Mouse (Mus musculus): Measurements from ENCODE around the gene Grap2. TPM values are rescaled to one million over a fixed set of nuclear protein-coding genes. Genes with fewer than 3 reads are reported as not detected.

The Grap2 gene
- total and polyA plus RNA-seq, 3 experiments = 0.62 to 5.1 TPM; not detected in 1

DNA sequence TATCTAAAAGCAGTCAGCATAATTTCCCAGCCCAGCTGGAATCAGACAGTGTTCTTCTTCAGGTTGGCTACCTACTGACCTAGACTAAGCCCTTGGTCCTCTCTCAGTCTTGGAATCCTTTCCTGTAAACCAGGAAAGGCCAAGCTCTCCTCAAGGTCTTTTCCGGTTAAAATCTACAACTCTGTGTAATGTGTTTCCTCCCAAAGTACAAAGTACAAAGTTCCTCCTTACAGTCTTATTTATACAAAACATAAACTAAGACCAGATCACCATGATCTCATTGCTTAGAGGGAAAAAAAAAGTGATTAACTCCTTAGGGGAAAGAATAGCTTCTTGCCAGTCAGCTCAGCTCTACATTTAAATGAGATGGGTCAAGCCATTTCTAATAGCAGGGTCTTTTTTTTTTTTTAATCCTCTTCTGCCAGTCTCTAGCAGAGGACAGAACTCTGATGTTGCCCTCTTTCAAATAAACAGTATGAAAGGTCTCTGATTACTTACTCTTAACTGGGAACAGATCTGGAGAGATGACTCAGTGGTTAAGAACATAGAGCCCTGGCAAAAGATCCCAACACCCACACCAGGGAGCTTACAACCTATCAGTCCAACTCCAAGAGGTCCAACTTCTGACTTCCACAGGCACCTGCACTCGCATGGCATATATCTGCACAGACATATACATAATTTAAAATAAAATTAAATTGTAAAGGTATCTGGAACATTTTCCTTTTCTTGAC, 69.5 kb downstream of the Grap2 start:
- TF ChIP-seq EP300 (IDR thresholded peaks at IDR 0.05; ENCODE audit: low read depth in 1 of 2, low read length in 2 of 2) (no peak), UBTF (IDR thresholded peaks at IDR 0.05; ENCODE audit: borderline replicate concordance, insufficient read depth, low read depth, low read length) (no peak), MAX (IDR thresholded peaks at IDR 0.05; ENCODE audit: low read length) (no peak), SIN3A (IDR thresholded peaks at IDR 0.05; ENCODE audit: low read length) (no peak), NELFE (IDR thresholded peaks at IDR 0.05; ENCODE audit: low read depth, low read length) (no peak), MYB (IDR thresholded peaks at IDR 0.05; ENCODE audit: low read depth, low read length) (no peak), MAFK (IDR thresholded peaks at IDR 0.05; ENCODE audit: borderline replicate concordance, low read depth, low read length) (no peak), NRF1 (IDR thresholded peaks at IDR 0.05; ENCODE audit: insufficient read depth, low read depth, low read length, poor library complexity, severe bottlenecking) (no peak), MYC (IDR thresholded peaks at IDR 0.05; ENCODE audit: low read depth, low read length) (no peak), ZKSCAN1 (IDR thresholded peaks at IDR 0.05; ENCODE audit: low read depth, low read length) (no peak), ELF1 (IDR thresholded peaks at IDR 0.05; ENCODE audit: low read depth, low read length) (no peak), RCOR1 (IDR thresholded peaks at IDR 0.05; ENCODE audit: low read depth, low read length) (no peak)
- H3K4me3 ChIP-seq (ENCODE audit: control insufficient read depth in 1 of 2, insufficient read depth in 1 of 2, low read depth in 2 of 2, low read length in 2 of 2) = no peak overlapping the region
- no peak overlapping the region for H3K9ac ChIP-seq (ENCODE audit: control insufficient read depth, low read depth, low read length, poor library complexity, severe bottlenecking)
- H3K36me3 ChIP-seq (ENCODE audit: control insufficient read depth in 1 of 2, insufficient read depth in 2 of 2, low read length in 2 of 2) = no peaks in the 10 kb centered on the region
- no peak for DNase-seq (ENCODE audit: low read depth, low spot score)
- peaks cover 0 to 1% of the 10 kb centered on the region in 2 experiments; a peak in 2 of 4 replicates for H3K27me3 ChIP-seq (ENCODE audit: control insufficient read depth in 1 of 2, insufficient read depth in 2 of 2, low read length in 2 of 2)
- no peaks in the 10 kb centered on the region for H3K9me3 ChIP-seq (replicated peaks; ENCODE audit: insufficient read depth, low read length)
- no peaks in the 10 kb centered on the region for H3K4me1 ChIP-seq (ENCODE audit: control insufficient read depth in 1 of 2, insufficient read depth in 2 of 2, low read length in 2 of 2)
- H3K27ac ChIP-seq (ENCODE audit: control insufficient read depth, low read depth, low read length) = no peak overlapping the region
- no peaks in the 10 kb centered on the region for H3K79me2 ChIP-seq (ENCODE audit: control insufficient read depth, insufficient read depth, low read length, poor library complexity)

DNA sequence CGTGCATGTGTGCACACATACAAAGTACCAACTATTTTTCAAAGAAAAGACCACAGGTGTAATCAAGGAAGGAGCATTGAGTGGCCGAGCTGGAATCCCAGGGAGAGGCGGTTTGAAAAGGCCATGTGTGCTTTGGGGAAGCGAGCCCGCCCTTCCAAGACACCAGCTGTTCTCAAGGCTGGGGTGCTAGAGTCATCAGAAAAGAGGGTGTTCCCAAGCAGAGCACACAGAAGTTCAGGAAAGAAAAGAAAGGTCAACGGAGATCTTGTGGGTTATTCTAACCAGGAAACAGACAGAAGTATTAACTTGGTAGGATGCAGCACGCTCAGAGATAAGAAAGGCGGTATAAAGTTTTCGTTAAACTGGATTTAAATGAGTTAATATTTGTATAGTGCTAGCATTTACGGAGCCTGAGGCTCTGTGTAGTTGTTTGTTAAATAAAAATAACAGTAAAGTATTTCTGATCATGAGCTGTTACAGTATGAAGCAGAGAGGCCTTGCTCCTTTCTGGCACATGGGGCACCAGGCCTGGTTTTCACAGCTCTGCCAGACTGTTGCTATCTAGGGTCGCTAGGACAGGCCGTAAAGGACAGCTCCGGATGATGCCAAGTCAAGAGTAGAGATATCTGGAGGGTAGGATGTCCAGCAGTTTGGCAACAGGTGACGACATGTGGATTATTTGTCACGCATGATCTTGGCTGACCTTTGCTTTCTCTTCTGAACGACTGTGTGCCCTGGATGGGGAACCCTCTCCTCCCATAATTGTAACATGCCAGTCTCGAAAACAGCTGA, 72.8 kb downstream of the Grap2 start:
- no peaks in the 10 kb centered on the region; a peak in 1 of 4 replicates for H3K27me3 ChIP-seq (ENCODE audit: control insufficient read depth in 1 of 2, insufficient read depth in 2 of 2, low read length in 2 of 2)
- no peak overlapping the region for H3K27ac ChIP-seq (ENCODE audit: control insufficient read depth, low read depth, low read length)
- no peaks in the 10 kb centered on the region for H3K36me3 ChIP-seq (ENCODE audit: control insufficient read depth in 1 of 2, insufficient read depth in 2 of 2, low read length in 2 of 2)
- H3K4me1 ChIP-seq (ENCODE audit: control insufficient read depth in 1 of 2, insufficient read depth in 2 of 2, low read length in 2 of 2) = no peaks in the 10 kb centered on the region
- TF ChIP-seq MYC (IDR thresholded peaks at IDR 0.05; ENCODE audit: low read depth, low read length) = no peak
- TF ChIP-seq USF1 (IDR thresholded peaks at IDR 0.05; ENCODE audit: low read depth, low read length) = no peak
- no peak for TF ChIP-seq ZC3H11A (IDR thresholded peaks at IDR 0.05; ENCODE audit: low read depth, low read length)
- no peak for TF ChIP-seq CTCF (IDR thresholded peaks at IDR 0.05 in 2 of 3, conservative IDR thresholded peaks at IDR 0.05 in 1 of 3; ENCODE audit: control insufficient read depth in 1 of 3, insufficient read depth in 1 of 3, low read depth in 2 of 3, low read length in 3 of 3, poor library complexity in 1 of 3, severe bottlenecking in 1 of 3)
- no peak for TF ChIP-seq ETS1 (IDR thresholded peaks at IDR 0.05; ENCODE audit: low read depth, low read length)
- no peak for TF ChIP-seq TBP (IDR thresholded peaks at IDR 0.05; ENCODE audit: low read depth, low read length)
- no peak for TF ChIP-seq GATA1 (IDR thresholded peaks at IDR 0.05; ENCODE audit: low read depth, low read length)
- TF ChIP-seq NELFE (IDR thresholded peaks at IDR 0.05; ENCODE audit: low read depth, low read length) = no peak
- TF ChIP-seq ZMIZ1 (IDR thresholded peaks at IDR 0.05; ENCODE audit: low read depth, low read length) = no peak
- TF ChIP-seq ELF1 (IDR thresholded peaks at IDR 0.05; ENCODE audit: low read depth, low read length) = no peak
- no peak for TF ChIP-seq POLR2AphosphoS2 (IDR thresholded peaks at IDR 0.05; ENCODE audit: low read length)
- DNase-seq (ENCODE audit: low read depth, low spot score) = no peak
- H3K9ac ChIP-seq (ENCODE audit: control insufficient read depth, low read depth, low read length, poor library complexity, severe bottlenecking) = no peak overlapping the region
- H3K9me3 ChIP-seq (replicated peaks; ENCODE audit: insufficient read depth, low read length) = no peaks in the 10 kb centered on the region
- no peaks in the 10 kb centered on the region for H3K79me2 ChIP-seq (ENCODE audit: control insufficient read depth, insufficient read depth, low read length, poor library complexity)
- no peak overlapping the region for H3K4me3 ChIP-seq (ENCODE audit: control insufficient read depth in 1 of 2, insufficient read depth in 1 of 2, low read depth in 2 of 2, low read length in 2 of 2)

All from MEL (cell line).